Mouse (Mus musculus): ENCODE measurements around the gene Plcb1.

DNA sequence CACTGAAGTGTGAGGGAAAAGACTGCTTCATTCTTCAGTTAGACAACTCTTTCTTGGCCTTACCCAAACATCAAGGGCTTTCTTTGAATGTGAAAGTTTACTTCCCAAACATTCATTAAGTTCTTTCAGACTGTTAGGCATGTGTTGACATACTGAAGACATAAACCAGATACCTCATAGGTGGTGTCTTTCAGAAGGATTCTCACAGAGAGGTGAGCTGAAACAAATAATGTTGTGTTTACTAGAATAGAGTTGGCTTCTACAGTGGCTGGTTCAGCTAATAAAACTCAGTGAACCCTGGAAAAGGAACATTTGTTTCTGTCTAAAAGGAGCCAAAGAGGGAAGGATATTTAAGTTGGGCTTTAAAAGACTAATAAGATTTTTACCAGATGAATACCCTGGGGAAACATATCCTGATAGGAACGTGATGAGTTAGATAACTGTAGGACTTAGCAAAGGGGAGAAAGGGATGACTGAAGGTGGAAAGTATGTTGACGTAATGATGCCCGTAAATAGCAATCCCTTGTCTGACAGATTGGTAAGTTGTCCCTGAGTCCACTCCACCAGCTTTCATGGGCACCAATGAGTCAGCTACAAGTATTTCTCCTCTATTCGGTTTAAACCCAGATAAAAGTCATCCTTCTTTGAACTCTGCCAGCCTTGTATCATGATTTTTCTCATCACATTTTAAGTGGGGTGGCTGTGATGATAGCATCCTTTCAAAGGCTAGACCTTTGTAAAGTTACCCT is 265.8 kb downstream of the Plcb1 start:
- no peak for TF ChIP-seq CTCF (IDR thresholded peaks at IDR 0.05)
- TF ChIP-seq POLR2A (IDR thresholded peaks at IDR 0.05; ENCODE audit: insufficient read depth, low read depth, low read length), result no peak
